Mouse (Mus musculus): Measurements from ENCODE around the gene Klf3.

Klf3 gene

DNA sequence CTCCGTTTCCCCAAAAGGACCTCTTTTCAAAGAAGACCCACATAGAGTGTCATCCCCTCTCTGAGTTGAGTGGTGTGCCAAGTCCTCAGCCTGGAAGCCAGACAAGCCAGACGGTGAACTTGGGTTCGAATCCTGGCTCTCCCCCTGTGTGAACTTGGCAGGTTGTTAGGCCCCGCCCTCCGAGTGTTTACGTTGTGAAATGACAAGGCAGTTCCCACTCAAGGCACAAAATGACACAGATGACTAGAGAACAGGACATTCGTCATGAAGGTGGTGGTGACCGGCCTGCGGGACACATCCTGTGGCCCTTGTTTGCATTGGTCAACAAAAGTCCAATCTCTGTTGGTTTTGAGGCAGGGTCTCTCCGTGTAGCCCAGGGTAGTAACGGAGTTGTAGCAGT, 6.7 kb downstream of the Klf3 start:
- DNase-seq (ENCODE audit: low spot score in 2 of 2) = no peak

DNA sequence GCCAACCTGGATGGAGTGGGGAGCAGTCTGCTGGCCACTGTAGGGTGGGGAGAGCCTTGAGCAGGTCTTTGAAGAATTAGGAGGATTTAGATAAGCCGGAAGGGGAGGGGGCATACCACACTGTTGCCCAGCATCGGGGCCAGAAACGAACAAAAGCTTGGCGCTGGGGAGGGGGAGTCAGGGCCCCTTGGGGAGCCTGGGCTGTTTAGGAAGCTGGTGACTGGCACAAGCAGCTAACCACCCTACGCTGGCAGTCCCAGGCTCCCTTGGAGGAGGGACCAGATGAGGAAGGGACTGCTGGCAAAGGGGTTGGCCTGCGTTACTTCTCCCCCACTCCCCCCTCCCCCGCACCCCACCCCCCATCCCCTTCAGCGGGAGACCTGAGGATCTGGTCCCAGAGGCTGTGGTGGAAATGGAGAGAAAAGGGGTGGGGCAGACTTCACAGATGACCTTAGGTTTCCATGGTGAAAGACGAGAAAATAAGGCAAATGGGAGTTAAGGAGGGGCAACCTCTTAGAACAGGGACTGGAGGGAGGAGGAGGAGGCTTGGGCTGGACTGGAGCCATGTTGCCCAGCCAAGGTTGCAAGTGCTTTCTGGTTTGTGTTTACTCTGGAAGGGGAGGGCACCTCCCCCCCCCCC, 7.8 kb downstream of the Klf3 start:
- DNase-seq (ENCODE audit: low spot score in 2 of 2) = no peak

DNA sequence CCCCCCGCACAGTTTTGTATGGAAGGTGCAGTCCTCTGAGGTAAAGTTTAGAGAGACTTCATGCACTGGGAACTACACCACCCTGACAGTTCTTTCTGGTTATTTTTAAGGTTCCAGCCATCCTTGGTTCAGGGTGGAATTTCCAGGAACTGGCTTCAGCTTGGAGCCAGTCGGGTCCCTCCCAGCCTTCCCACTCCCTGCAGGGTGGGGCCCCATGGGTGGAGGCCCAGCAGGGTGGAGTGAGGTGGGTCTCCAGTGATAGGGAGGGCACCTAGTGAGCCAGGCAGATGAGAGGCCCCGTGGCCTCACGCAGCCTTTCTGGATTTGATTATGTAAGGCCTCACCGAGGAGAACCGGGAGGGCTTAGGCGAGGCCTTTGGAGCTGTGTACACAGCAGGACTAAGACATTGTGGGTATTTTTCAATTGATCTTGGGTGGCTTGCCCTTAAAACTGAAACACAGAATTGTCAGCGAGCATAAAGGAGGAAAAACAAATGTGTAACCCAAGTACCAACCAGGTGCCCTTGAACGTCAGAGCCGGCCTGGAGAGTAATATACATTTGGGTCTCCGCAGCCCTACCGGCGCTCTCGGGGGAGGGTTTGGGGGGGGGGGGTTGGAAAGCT, 8.4 kb downstream of the Klf3 start:
- DNase-seq (ENCODE audit: low spot score in 2 of 2) = no peak

DNA sequence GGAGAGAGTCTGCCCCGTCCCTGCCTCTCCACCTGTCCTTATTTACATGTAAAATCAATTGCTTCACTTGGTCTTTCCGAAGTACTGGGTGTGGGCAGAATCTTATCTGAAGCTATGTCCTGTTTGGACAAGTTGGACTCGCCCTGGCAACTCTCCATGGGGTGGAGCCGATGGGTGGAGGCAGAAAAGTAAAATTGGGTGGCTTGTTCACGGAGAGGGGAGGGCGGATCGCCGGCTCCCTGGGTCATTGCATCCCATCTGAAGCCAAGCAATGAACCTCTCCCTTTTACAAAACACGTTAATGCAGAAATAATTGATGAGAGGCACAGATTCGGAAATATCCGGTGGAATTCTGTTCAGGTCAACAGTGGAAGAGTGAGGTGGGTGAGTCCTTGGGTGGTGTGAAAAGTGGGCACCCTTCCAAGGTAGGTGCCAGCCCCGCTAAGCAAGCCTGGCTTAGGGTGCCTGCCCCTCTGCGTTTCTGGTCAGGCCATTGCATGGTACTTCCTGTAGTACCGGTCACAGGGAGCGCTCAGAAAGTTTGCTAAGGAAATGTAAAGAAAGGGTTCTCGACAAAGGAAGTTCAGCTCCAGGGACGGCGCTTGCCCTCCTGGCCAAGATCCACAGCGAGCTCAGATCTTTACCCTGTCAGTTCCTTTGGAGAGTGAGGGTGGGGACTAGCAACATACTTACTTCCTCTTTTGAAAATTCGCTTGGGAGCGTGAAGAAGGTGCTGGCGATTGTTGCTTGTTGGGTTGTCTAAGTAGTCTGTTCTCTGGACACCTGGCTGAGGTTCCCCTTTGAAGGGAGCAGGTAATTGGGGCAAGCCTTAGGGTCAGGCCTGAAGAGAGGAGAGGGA, 9.2 kb downstream of the Klf3 start:
- no peak for DNase-seq (ENCODE audit: low spot score in 2 of 2)

GRCm38 (mm10) chr5:64812983-64813304, 9.8 kb downstream of the Klf3 start:
- DNase-seq (ENCODE audit: low spot score in 2 of 2) = no peak

DNA sequence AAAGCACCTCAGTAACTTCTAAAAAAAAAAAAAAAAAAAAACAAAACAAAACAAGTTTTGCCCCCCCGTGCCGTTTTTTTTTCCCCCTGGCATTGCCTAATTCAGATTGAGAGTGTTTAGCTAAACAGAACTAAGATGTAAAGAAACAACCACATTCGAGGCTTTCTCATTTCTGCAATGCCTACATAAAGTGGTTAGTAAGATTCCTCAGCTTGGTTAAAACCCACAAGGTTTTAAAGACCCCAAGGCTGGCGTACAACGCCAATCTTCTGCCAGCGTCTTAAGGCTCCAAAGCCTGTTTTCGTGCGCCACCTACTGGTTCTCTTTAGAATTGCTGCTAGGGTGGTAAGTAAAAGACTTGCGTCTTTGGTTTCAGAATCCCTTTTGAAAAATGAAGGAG, 10.2 kb downstream of the Klf3 start:
- DNase-seq (ENCODE audit: low spot score in 2 of 2) = peak in 1 of 2 experiments; percentile 86

DNA sequence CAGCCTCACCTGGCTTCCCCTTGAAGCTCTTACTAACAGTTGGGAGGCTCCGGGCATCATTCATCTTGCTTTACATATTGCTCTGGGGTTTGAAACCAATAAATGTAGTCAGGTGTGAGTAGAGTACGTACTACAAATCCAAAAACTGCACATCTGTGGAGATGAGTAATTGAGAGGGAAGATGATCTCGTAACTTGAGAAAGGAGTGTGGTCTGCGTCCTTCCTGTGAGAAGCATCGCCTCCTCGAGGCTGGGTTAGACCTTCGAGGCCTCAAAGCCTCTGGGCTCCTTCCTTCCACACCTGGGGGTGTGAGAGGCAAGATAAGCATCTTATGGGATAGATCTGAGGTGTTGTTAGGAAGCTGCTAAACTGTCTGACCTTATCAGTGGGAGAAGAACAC, 11.2 kb downstream of the Klf3 start:
- DNase-seq (ENCODE audit: low spot score in 2 of 2) = no peak

DNA sequence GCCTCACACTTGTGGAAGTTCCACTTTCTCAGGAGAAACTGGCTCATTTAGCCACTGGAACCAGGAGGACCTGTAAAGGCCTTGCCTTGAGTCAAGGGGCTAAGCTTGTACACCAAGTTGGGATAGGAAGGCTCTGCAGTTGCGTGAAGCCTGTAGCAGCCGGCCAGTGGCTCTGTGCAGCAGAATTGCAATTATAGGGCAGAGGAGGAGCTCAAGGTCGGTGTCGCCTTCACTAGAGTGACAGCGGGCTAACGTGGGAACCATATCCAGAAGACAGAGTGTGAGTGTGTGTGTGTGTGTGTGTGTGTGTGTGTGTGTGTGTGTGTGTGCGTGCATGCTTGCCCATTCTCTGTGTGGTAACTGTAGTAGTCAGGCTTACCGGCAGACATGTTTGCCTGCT, 12.4 kb downstream of the Klf3 start:
- no peak for DNase-seq (ENCODE audit: low spot score in 2 of 2)

DNA sequence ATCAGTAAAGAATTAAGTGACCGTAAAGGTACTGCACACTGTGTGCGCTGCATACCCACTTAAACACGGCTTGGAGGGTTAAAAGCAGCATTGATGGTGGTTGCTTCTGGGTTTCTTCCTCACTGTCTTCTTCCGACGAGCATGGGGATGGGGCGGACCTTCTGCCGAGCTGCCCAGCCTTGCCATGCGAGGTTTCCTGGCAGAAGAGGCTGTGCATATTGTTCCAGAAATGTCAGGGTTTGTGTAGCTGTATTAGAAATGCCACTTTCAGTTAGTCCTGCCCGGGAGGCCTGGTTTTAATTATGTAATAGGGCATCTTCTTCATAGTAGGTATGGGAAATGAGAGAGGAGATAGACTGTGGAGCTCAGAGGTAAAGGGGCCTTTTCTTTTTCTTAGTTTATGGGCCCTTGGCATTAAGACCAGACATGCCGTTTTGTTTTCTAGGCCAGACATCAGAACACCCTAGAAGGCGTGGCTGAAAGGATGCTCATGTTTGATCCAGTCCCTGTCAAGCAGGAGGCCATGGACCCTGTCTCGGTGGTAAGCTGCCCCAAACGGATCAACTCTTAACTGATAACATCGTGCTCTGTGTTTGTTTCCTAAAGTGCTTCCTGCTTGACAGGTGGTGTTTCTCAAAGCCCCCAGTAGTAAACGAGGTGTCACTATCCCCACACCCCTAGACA, 13.2 kb downstream of the Klf3 start:
- DNase-seq (ENCODE audit: low spot score in 2 of 2) = no peak

GRCm38 (mm10) chr5:64816974-64817296, 13.7 kb downstream of the Klf3 start:
- DNase-seq (ENCODE audit: low spot score in 2 of 2) = no peak

- no peak for DNase-seq (ENCODE audit: low spot score in 2 of 2)
Observed at GRCm38 (mm10) chr5:64819390-64819789, 16.2 kb downstream of the Klf3 start.

- DNase-seq (ENCODE audit: low spot score in 2 of 2) = no peak
Observed at GRCm38 (mm10) chr5:64820138-64820537, 16.9 kb downstream of the Klf3 start.

- DNase-seq (ENCODE audit: low spot score in 2 of 2) = no peak
Observed at GRCm38 (mm10) chr5:64821294-64821693, 18.1 kb downstream of the Klf3 start.

DNA sequence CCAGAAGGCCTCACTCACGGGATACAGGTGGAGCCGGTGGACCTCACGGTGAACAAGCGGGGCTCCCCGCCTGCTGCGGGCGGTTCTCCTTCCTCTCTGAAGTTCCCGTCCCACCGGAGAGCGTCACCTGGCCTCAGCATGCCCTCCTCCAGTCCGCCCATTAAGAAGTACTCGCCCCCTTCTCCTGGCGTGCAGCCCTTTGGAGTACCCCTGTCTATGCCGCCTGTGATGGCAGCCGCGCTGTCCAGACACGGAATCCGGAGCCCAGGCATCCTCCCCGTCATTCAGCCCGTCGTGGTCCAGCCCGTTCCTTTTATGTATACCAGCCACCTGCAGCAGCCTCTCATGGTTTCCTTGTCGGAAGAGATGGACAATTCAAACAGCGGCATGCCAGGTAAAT, 18.8 kb downstream of the Klf3 start:
- DNase-seq (ENCODE audit: low spot score in 2 of 2) = no peak

- no peak for DNase-seq (ENCODE audit: low spot score in 2 of 2)
Observed at GRCm38 (mm10) chr5:64823431-64823830, 20.2 kb downstream of the Klf3 start.

- DNase-seq (ENCODE audit: low spot score in 2 of 2) = peak in 1 of 2 experiments; percentile 75
Observed at GRCm38 (mm10) chr5:64824765-64825164, 21.6 kb downstream of the Klf3 start.

DNA sequence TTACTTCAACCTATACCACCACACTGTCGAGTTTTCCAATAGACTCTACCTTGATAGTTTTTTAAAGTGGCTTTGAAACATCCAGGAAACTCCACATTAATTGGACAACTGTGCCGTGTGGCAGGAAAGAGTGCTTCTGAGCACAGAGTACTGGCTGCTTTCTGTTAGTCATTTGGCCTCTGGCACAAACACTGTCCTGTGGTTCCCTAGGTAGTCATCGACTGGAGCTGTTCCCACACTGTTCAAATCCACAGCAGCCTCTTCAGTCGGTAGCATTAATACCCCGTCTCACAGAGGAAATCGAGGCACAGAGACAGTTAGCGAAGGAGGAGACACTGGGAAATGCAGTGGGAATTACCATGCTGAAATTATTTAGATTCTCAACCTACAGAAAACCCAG, 22.3 kb downstream of the Klf3 start:
- DNase-seq (ENCODE audit: low spot score in 2 of 2) = no peak

DNA sequence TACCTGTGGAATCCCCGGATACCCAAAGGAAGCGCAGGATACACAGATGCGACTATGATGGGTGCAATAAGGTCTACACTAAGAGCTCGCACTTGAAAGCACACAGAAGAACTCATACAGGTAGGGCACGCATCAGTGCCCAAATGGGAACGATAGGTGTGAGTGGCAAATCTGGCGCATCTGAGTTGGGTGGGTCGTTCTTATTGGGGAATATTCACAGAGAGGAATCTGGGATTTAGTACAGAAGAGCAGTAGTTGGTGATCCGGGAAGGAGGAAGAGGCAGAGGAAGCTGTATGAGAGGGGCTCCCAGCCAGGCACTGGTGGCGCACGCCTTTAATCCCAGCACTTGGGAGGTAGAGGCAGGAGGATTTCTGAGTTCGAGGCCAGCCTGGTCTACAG, 24.0 kb downstream of the Klf3 start:
- DNase-seq (ENCODE audit: low spot score in 2 of 2) = no peak

GRCm38 (mm10) chr5:64828314-64828713, 25.1 kb downstream of the Klf3 start:
- no peak for DNase-seq (ENCODE audit: low spot score in 2 of 2)

DNA sequence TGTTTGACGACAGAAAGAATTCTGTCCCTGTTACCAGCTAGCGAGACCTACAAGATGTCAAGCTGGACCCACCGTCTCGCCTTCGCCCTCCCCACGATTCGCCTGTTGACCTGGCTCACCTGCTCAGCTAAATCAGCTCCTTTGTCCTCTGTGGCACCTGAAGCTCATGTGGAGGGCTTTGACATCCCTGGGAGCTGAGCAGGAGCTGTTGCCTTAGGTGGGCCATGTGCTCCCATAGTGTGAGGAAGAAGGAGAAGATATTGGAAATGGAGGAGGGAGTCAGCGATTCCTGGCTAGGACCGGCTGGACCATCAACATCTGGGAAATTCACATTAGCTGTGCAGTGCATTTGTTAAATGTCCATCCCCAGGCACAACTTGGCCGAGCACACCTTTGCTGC, 26.4 kb downstream of the Klf3 start:
- no peak for DNase-seq (ENCODE audit: low spot score in 2 of 2)

DNA sequence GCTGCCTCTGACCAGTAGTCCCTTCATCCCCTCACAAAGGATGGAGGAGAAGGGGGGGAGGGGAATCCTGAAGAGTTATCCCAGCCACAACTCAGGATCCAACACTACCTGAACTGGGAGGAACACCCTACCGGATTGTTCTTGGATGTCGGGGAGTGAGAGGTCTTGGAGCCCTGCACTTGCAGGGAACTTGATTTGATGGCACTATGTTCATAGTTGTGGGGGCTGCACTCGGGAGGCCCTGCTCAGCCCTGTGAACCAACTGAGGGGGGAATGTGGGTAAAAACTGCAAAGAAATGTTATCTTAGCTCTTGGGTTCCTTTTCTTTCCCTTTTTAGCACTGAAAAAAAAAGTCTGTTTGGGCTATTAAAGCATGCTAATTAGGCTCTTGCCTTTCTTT, 27.6 kb downstream of the Klf3 start:
- no peak for DNase-seq (ENCODE audit: low spot score in 2 of 2)

- DNase-seq (ENCODE audit: low spot score in 2 of 2) = no peak
Observed at GRCm38 (mm10) chr5:64833410-64833809, 30.2 kb downstream of the Klf3 start.

DNA sequence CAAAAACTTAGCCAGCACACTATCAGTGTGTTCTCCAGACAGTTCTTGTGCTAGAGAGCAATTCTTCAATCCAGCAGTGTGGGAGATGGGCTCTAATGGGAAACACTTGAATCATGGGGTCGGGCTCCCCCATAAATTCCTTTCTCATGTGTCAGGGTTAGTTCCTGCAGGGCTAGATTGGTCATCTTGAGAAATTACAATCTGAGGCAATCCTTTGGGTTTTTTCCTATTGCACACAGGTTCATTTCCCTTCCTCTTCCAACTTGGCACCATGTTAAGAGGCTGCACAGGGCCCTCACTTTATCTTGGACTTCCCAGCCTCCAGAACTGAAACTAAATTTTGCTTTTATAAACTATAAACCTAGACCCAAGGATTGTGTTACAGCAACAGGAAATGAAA, 31.0 kb downstream of the Klf3 start:
- no peak for DNase-seq (ENCODE audit: low spot score in 2 of 2)
